Mouse (Mus musculus) layer of hippocampus, postnatal 25 days (tissue): ENCODE results near the gene Zdhhc19. TPM values are rescaled to one million over a fixed set of nuclear protein-coding genes. Genes with fewer than 3 reads are reported as not detected.

ENCODE experiments used
- DNase-seq, 2 experiments: peaks; one replicate each; pipeline ENCODE4 v3.0.0; 2022; ENCODE audit warnings: mixed read lengths in 2 of 2, low spot score in 1 of 2; ENCODE audit errors: extremely low spot score in 1 of 2
- total RNA-seq, 2 experiments: library from RNA; stranded (reverse); gene quantifications; 2 replicates each; pipeline ENCODE4 v1.2.3; 2021

Zdhhc19 gene
- total RNA-seq = not detected

GRCm38 (mm10) chr16:32495965-32496364 is at the start of gene Zdhhc19:
Gene Zdhhc19 (plus strand): TSS chr16:32496265.
- DNase-seq = no peak

GRCm38 (mm10) chr16:32446563-32447138 is 49.4 kb upstream of the Zdhhc19 start:
- DNase-seq = no peak

GRCm38 (mm10) chr16:32449665-32450064 is 46.4 kb upstream of the Zdhhc19 start:
- no peak for DNase-seq

- no peak for DNase-seq
These were observed 45.9 kb upstream of the Zdhhc19 start for GRCm38 (mm10) chr16:32450133-32450532.

- DNase-seq = no peak
These were observed 43.0 kb upstream of the Zdhhc19 start for GRCm38 (mm10) chr16:32453102-32453501.

GRCm38 (mm10) chr16:32454646-32455045 is 41.4 kb upstream of the Zdhhc19 start:
- DNase-seq = no peak

- DNase-seq = no peak
These were observed 40.0 kb upstream of the Zdhhc19 start for GRCm38 (mm10) chr16:32456086-32456485.

- DNase-seq = no peak
These were observed 39.3 kb upstream of the Zdhhc19 start for GRCm38 (mm10) chr16:32456761-32457160.

GRCm38 (mm10) chr16:32457589-32458386 is 38.3 kb upstream of the Zdhhc19 start:
- DNase-seq = peak in 1 of 2 experiments; percentile 23

- no peak for DNase-seq
These were observed 35.5 kb upstream of the Zdhhc19 start for GRCm38 (mm10) chr16:32460518-32460917.

GRCm38 (mm10) chr16:32461713-32462112 is 34.4 kb upstream of the Zdhhc19 start:
- no peak for DNase-seq

- DNase-seq = no peak
These were observed 33.1 kb upstream of the Zdhhc19 start for GRCm38 (mm10) chr16:32462950-32463349.

GRCm38 (mm10) chr16:32463426-32463825 is 32.6 kb upstream of the Zdhhc19 start:
- no peak for DNase-seq

- no peak for DNase-seq
These were observed 31.2 kb upstream of the Zdhhc19 start for GRCm38 (mm10) chr16:32464908-32465307.

- DNase-seq = no peak
These were observed 27.6 kb upstream of the Zdhhc19 start for GRCm38 (mm10) chr16:32468488-32468887.

- no peak for DNase-seq
These were observed 26.5 kb upstream of the Zdhhc19 start for GRCm38 (mm10) chr16:32469404-32470105.

GRCm38 (mm10) chr16:32472276-32473015 is 23.6 kb upstream of the Zdhhc19 start:
- no peak for DNase-seq

GRCm38 (mm10) chr16:32477315-32477714 is 18.8 kb upstream of the Zdhhc19 start:
- DNase-seq = no peak

GRCm38 (mm10) chr16:32479415-32479814 is 16.6 kb upstream of the Zdhhc19 start:
- no peak for DNase-seq

- no peak for DNase-seq
These were observed 11.6 kb upstream of the Zdhhc19 start for GRCm38 (mm10) chr16:32484431-32484871.

- DNase-seq = no peak
These were observed 10.9 kb upstream of the Zdhhc19 start for GRCm38 (mm10) chr16:32485209-32485608.
